Mouse (Mus musculus) heart, postnatal 0 days (tissue): ENCODE measurements at regions not wholly inside any gene's neighbourhood (a gene's known extent, or its start where the extent isn't known, plus 50 kb on each side); places are given as distances from the start of the nearest gene placed in this dataset.
"Not testable (repeated sequence)": the region's sequence is repeated elsewhere in the genome, so short reads cannot be mapped to it uniquely, and the experiment has no call there.

Experiments
- ATAC-seq: fragments of 200-750 bp; cut with Nextera tagmentation; 2 replicates; pipeline ENCODE4 v1.8.0; 2017; ENCODE audit warnings: low read depth, moderate number of reproducible peaks, moderate library complexity; ENCODE audit not compliant: insufficient read depth
- DNase-seq: peaks from one replicate; pipeline ENCODE4 v3.0.0-alpha.2; 2016; ENCODE audit warnings: low spot score
- H3K27ac ChIP-seq: fragments of 300-500 bp; sonication (generic); 2 replicates; pipeline ENCODE4 v1.5.1; 2014; ENCODE audit warnings: low read depth, mild to moderate bottlenecking
- H3K27me3 ChIP-seq: fragments of 300-500 bp; sonication (generic); 2 replicates; pipeline ENCODE4 v1.6.1; 2014; ENCODE audit warnings: low read length, mixed read lengths; ENCODE audit not compliant: control insufficient read depth, insufficient read depth
- H3K36me3 ChIP-seq: fragments of 300-500 bp; sonication (generic); replicated peaks from 2 replicates; pipeline ENCODE4 v1.6.1; 2014; ENCODE audit warnings: low read length, mixed read lengths; ENCODE audit not compliant: control insufficient read depth, insufficient read depth
- H3K4me1 ChIP-seq: fragments of 300-500 bp; sonication (generic); 2 replicates; pipeline ENCODE4 v1.6.1; 2014; ENCODE audit warnings: antibody characterized with exemption; ENCODE audit not compliant: control insufficient read depth, insufficient read depth
- H3K4me2 ChIP-seq: fragments of 300-500 bp; sonication (generic); 2 replicates; pipeline ENCODE4 v1.6.1; 2014; ENCODE audit warnings: low read depth, mild to moderate bottlenecking, low read length, moderate library complexity
- H3K4me3 ChIP-seq: fragments of 300-500 bp; sonication (generic); 2 replicates; pipeline ENCODE4 v1.5.1; 2014; ENCODE audit warnings: low read depth, low read length
- H3K9ac ChIP-seq: fragments of 300-500 bp; sonication (generic); replicated peaks from 2 replicates; pipeline ENCODE4 v1.6.1; 2014; ENCODE audit warnings: low read depth, low read length, mixed read lengths
- H3K9me3 ChIP-seq: fragments of 300-500 bp; sonication (generic); replicated peaks from 2 replicates; pipeline ENCODE4 v1.6.1; 2016; ENCODE audit warnings: low read length; ENCODE audit not compliant: control insufficient read depth
- CTCF ChIP-seq: IDR thresholded peaks from 2 replicates; pipeline ENCODE4 v1.5.1; 2016; ENCODE audit warnings: antibody characterized with exemption, control low read depth, low read depth
- EP300 ChIP-seq: IDR thresholded peaks from 2 replicates; pipeline ENCODE4 v1.6.1; 2016; ENCODE audit warnings: antibody characterized with exemption, low read depth
- WGBS: fragments of 180-500 bp; shearing (Covaris S2); extraction: QIAGEN DNeasy Blood & Tissue Kit; methylation state at CpG from one replicate; pipeline ENCODE4 v1.1.7; 2014; 5-methylcytosine and 5-hydroxymethylcytosine counted together

GRCm38 (mm10) chr13:82562576-82562975 lies 779.7 kb downstream of the Cetn3 start:
- no peaks in the 10 kb centered on the region for H3K27me3 ChIP-seq
- H3K9me3 ChIP-seq: no peaks in the 10 kb centered on the region
- TF ChIP-seq CTCF: no peak
- no peak overlapping the region for H3K4me3 ChIP-seq
- H3K4me2 ChIP-seq: no peak overlapping the region
- H3K36me3 ChIP-seq: no peaks in the 10 kb centered on the region
- ATAC-seq (no peak), DNase-seq (peak; percentile 18)
- peaks cover 8% of the 10 kb centered on the region; the same call in 1 of the 2 replicates for H3K4me1 ChIP-seq
- no peak overlapping the region for H3K9ac ChIP-seq
- no peak overlapping the region for H3K27ac ChIP-seq
- WGBS: 20% methylated on average over 4 of the region's 4 CpGs

- no peaks in the 10 kb centered on the region for H3K27me3 ChIP-seq
- no peaks in the 10 kb centered on the region for H3K9me3 ChIP-seq
- no peak overlapping the region for H3K4me3 ChIP-seq
- no peak overlapping the region for H3K9ac ChIP-seq
- no peak for DNase-seq
- ATAC-seq: no peak
- H3K36me3 ChIP-seq: no peaks in the 10 kb centered on the region
- WGBS: 93% methylated on average over 1 of the region's 1 CpGs
- no peak overlapping the region for H3K4me2 ChIP-seq
- H3K27ac ChIP-seq: no peak overlapping the region
- TF ChIP-seq EP300: no peak
- TF ChIP-seq CTCF: no peak
- no peaks in the 10 kb centered on the region for H3K4me1 ChIP-seq
Observed at GRCm38 (mm10) chr13:82570925-82571324, 788.0 kb downstream of the Cetn3 start.

- 74% methylated on average over 4 of the region's 4 CpGs for WGBS
- H3K27ac ChIP-seq: no peak overlapping the region
- no peaks in the 10 kb centered on the region for H3K9me3 ChIP-seq
- TF ChIP-seq CTCF (no peak), EP300 (no peak)
- no peak overlapping the region for H3K4me3 ChIP-seq
- H3K9ac ChIP-seq: no peak overlapping the region
- ATAC-seq: no peak
- no peaks in the 10 kb centered on the region for H3K4me1 ChIP-seq
- H3K36me3 ChIP-seq: no peaks in the 10 kb centered on the region
- DNase-seq: no peak
- no peaks in the 10 kb centered on the region for H3K27me3 ChIP-seq
- no peak overlapping the region for H3K4me2 ChIP-seq
Observed at GRCm38 (mm10) chr13:82577937-82578336, 795.1 kb downstream of the Cetn3 start.

- no peak overlapping the region for H3K4me3 ChIP-seq
- H3K27ac ChIP-seq: no peak overlapping the region
- H3K4me1 ChIP-seq: no peaks in the 10 kb centered on the region
- no peaks in the 10 kb centered on the region for H3K36me3 ChIP-seq
- no peaks in the 10 kb centered on the region for H3K9me3 ChIP-seq
- H3K4me2 ChIP-seq: no peak overlapping the region
- no peaks in the 10 kb centered on the region for H3K27me3 ChIP-seq
- H3K9ac ChIP-seq: no peak overlapping the region
- ATAC-seq: no peak
- no peak for DNase-seq
- 41% methylated on average over 1 of the region's 1 CpGs for WGBS
- TF ChIP-seq EP300: no peak
- no peak for TF ChIP-seq CTCF
Observed at GRCm38 (mm10) chr13:82586335-82586734, 803.5 kb downstream of the Cetn3 start.

- Histone ChIP-seq H3K9me3 (no peaks in the 10 kb centered on the region), H3K9ac (no peak overlapping the region), H3K27me3 (no peaks in the 10 kb centered on the region), H3K36me3 (no peaks in the 10 kb centered on the region), H3K4me3 (no peak overlapping the region), H3K27ac (no peak overlapping the region), H3K4me2 (no peak overlapping the region), H3K4me1 (no peaks in the 10 kb centered on the region)
- TF ChIP-seq EP300 (no peak), CTCF (no peak)
- WGBS: 85% methylated on average over 8 of the region's 8 CpGs
- DNase-seq: no peak
- ATAC-seq: no peak
Observed at GRCm38 (mm10) chr13:82593831-82594230, 811.0 kb downstream of the Cetn3 start.

GRCm38 (mm10) chr13:82595566-82595965 lies 812.7 kb downstream of the Cetn3 start:
- H3K9ac ChIP-seq: no peak overlapping the region
- TF ChIP-seq CTCF (no peak), EP300 (no peak)
- ATAC-seq (no peak), DNase-seq (no peak)
- no peaks in the 10 kb centered on the region for H3K4me1 ChIP-seq
- H3K9me3 ChIP-seq: no peaks in the 10 kb centered on the region
- H3K27ac ChIP-seq: no peak overlapping the region
- no peak overlapping the region for H3K4me3 ChIP-seq
- H3K4me2 ChIP-seq: no peak overlapping the region
- no peaks in the 10 kb centered on the region for H3K27me3 ChIP-seq
- H3K36me3 ChIP-seq: no peaks in the 10 kb centered on the region

- H3K9me3 ChIP-seq, H3K4me3 ChIP-seq, ATAC-seq, H3K4me2 ChIP-seq, H3K4me1 ChIP-seq, H3K36me3 ChIP-seq, DNase-seq, H3K27me3 ChIP-seq, H3K27ac ChIP-seq, H3K9ac ChIP-seq: not testable (repeated sequence)
- WGBS: 50% methylated on average over 3 of the region's 3 CpGs
Observed at GRCm38 (mm10) chr13:82605868-82606267, 823.0 kb downstream of the Cetn3 start.
